Mouse (Mus musculus) heart, postnatal 25 days (tissue): ENCODE measurements at regions not wholly inside any gene's neighbourhood (a gene's known extent, or its start where the extent isn't known, plus 50 kb on each side); places are given as distances from the start of the nearest gene placed in this dataset.

Source experiments
- DNase-seq: peaks from one replicate; pipeline ENCODE4 v3.0.0; 2022; ENCODE audit warnings: low spot score
- intact Hi-C: fragments of 180-260 bp; cut with DNase I; formaldehyde crosslinking; loops from one replicate; pipeline ENCODE4 v1.15.1; 2025

DNA sequence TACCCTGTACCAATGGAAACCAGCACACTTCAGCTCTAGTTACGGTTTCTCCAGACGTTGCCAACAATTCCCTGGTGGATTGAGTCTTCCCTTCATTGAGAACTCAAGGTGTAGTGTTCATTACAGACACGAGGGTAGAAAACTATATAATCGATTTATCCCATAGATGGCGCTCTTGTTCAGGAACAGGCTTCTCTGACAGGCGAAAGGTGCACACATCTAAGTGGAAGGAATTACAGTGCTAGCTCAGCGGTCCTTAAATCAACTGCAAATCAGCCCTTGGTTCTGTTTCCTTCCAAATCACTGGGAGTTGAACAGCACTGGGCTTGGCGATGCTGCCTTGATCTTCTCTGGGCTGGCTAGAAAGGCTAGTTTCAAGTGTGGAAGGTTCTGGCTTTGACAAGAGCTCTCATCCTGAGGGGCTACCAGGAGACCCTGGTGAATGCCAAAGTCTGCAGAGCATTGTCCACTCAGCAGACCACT lies 161.1 kb downstream of the March11 start:
- intact Hi-C loops: loop anchor here (1.0 to 5.0 kb wide), 3 partner anchors 152 to 765 kb away; no protein-coding TSS in a partner anchor
- no peak for DNase-seq

DNA sequence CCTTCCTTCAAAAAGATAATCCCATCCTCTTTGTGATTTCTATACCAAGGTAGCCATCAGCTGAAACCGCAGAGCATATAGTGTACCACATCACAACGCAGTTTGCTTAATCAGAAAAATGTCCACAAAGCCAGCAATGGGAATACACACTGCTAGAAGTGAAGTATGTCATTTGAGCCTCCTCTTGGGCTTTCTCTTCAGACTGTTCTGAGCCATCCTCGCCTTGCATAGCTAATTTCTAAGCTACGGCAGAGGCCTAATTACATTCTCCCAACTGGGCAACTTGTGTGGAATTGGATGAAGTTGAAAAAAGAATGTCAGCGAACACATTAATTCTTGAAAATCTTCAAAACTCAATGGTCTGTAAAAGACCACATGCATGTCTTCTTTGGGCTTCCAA lies 178.5 kb downstream of the March11 start:
- intact Hi-C loops: no loop called here
- DNase-seq: no peak
